Mouse (Mus musculus): ENCODE results near the gene Adarb1.

GRCm38 (mm10) chr10:77290624-77291366 is 127.3 kb downstream of the Adarb1 start:
- TF ChIP-seq EP300 (optimal IDR thresholded peaks at IDR 0.05) (no peak), CTCF (IDR thresholded peaks at IDR 0.05; ENCODE audit: low read depth) (no peak)

Data from stomach, postnatal 0 days (tissue).